Mouse (Mus musculus) adrenal gland (tissue): ENCODE data around the gene 1700023F06Rik.

Experiments used
- intact Hi-C: fragments of 180-260 bp; cut with DNase I; formaldehyde crosslinking; loops from one replicate; pipeline ENCODE4 v1.15.1; 2025
- long read RNA-seq, 2 experiments: library from polyadenylated mRNA; unstranded; transcript quantifications; one replicate each; pipeline ENCODE4 v2.0.0; 2020; ENCODE audit warnings: borderline replicate concordance in 1 of 2; ENCODE audit not compliant: insufficient replicate concordance in 1 of 2

The 1700023F06Rik gene
- long read RNA-seq, experiment 1, partial matches to known transcripts, result 2 of 2 reads
- long read RNA-seq, experiment 1, other reads (novel, unspliced or antisense), result 0 of 2 reads
- long read RNA-seq, experiment 2, result 0 reads

GRCm38 (mm10) chr11:103208458-103208857 lies at the start of gene 1700023F06Rik:
Gene 1700023F06Rik, minus strand, starts transcription at chr11:103208558.
- intact Hi-C loops, result no loop called here

- intact Hi-C loops, result no loop called here
These were observed 49.7 kb upstream of the 1700023F06Rik start for GRCm38 (mm10) chr11:103257938-103258481.

- intact Hi-C loops, result no loop called here
These were observed 45.2 kb upstream of the 1700023F06Rik start for GRCm38 (mm10) chr11:103253605-103254004.

- intact Hi-C loops, result no loop called here
These were observed 44.0 kb upstream of the 1700023F06Rik start for GRCm38 (mm10) chr11:103252380-103252779.

- intact Hi-C loops, result no loop called here
These were observed 42.0 kb upstream of the 1700023F06Rik start for GRCm38 (mm10) chr11:103250324-103250723.

- intact Hi-C loops, result no loop called here
These were observed 41.2 kb upstream of the 1700023F06Rik start for GRCm38 (mm10) chr11:103249509-103249908.

- intact Hi-C loops, result no loop called here
These were observed 40.5 kb upstream of the 1700023F06Rik start for GRCm38 (mm10) chr11:103248837-103249236.

- intact Hi-C loops, result no loop called here
These were observed 39.3 kb upstream of the 1700023F06Rik start for GRCm38 (mm10) chr11:103247504-103248177.

- intact Hi-C loops, result no loop called here
These were observed 38.5 kb upstream of the 1700023F06Rik start for GRCm38 (mm10) chr11:103246731-103247290.

GRCm38 (mm10) chr11:103246081-103246730 lies 37.8 kb upstream of the 1700023F06Rik start:
- intact Hi-C loops, result no loop called here

- intact Hi-C loops, result no loop called here
These were observed 36.5 kb upstream of the 1700023F06Rik start for GRCm38 (mm10) chr11:103244856-103245255.

GRCm38 (mm10) chr11:103240740-103241139 lies 32.4 kb upstream of the 1700023F06Rik start:
- intact Hi-C loops, result no loop called here

GRCm38 (mm10) chr11:103237757-103238156 lies 29.4 kb upstream of the 1700023F06Rik start:
- intact Hi-C loops, result no loop called here

- intact Hi-C loops, result no loop called here
These were observed 28.5 kb upstream of the 1700023F06Rik start for GRCm38 (mm10) chr11:103236903-103237302.

GRCm38 (mm10) chr11:103236431-103236830 lies 28.1 kb upstream of the 1700023F06Rik start:
- intact Hi-C loops, result no loop called here

- intact Hi-C loops, result no loop called here
These were observed 27.3 kb upstream of the 1700023F06Rik start for GRCm38 (mm10) chr11:103235702-103236101.

GRCm38 (mm10) chr11:103234447-103234846 lies 26.1 kb upstream of the 1700023F06Rik start:
- intact Hi-C loops, result loop anchor here (5.0 kb wide), 2 partner anchors 38 to 62 kb away; partner anchors contain the start of gene Fmnl1

- intact Hi-C loops, result loop anchor here (2.0 to 5.0 kb wide), 3 partner anchors 39 to 92 kb away; partner anchors contain the start of gene Fmnl1
These were observed 24.6 kb upstream of the 1700023F06Rik start for GRCm38 (mm10) chr11:103232966-103233365.

- intact Hi-C loops, result loop anchor here (5.0 kb wide), 2 partner anchors 41 to 59 kb away; partner anchors contain the start of gene Fmnl1
These were observed 23.0 kb upstream of the 1700023F06Rik start for GRCm38 (mm10) chr11:103231367-103231766.

GRCm38 (mm10) chr11:103230626-103231025 lies 22.3 kb upstream of the 1700023F06Rik start:
- intact Hi-C loops, result loop anchor here (5.0 kb wide), 2 partner anchors 42 to 58 kb away; partner anchors contain the start of gene Fmnl1

GRCm38 (mm10) chr11:103229608-103230007 lies 21.2 kb upstream of the 1700023F06Rik start:
- intact Hi-C loops, result loop anchor here (5.0 kb wide), 2 partner anchors 43 to 57 kb away; partner anchors contain the start of gene Fmnl1
